Mouse (Mus musculus) G1E (cell line): ENCODE measurements around the gene Casc3.

Experiments
- CTCF ChIP-seq: IDR thresholded peaks from 2 replicates; pipeline ENCODE4 v1.5.1; 2012; ENCODE audit warnings: low read depth, low read length, inconsistent platforms, mixed read lengths
- GATA2 ChIP-seq: IDR thresholded peaks from 2 replicates; pipeline ENCODE4 v1.6.1; 2012; ENCODE audit warnings: low read depth, low read length, inconsistent platforms, borderline replicate concordance
- TAL1 ChIP-seq: conservative IDR thresholded peaks from 2 replicates; pipeline ENCODE4 v1.6.1; 2012; ENCODE audit warnings: low read depth, low read length, inconsistent platforms, mixed read lengths

GRCm38 (mm10) chr11:98755726-98756380, 48.9 kb upstream of the Casc3 start:
- TF ChIP-seq CTCF (no peak), TAL1 (peak; percentile 39; the same call in 1 of the 2 replicates), GATA2 (no peak)
